16 mouse cellular contexts compared by ENCODE assay signal in the genomic region with DNA sequence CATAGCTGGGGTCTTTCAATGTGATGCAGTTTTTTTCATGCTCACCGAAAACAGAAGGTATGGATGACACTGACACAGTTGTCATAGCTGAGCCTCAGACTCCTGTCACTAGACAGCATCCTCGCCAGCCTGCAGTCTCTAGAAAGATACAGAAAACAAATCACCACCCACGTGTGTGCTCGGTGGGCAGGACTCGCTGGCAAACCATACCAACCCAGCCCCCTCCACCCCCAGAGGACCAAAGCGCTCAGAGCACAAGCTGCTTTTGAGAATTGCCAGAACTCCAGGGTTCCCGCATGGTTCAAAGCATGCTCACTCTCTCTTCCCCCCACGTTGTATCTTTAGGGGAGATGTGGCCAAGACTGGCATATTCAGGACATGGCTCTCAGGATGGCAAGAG. TPM values are rescaled to one million over a fixed set of nuclear protein-coding genes. Genes with fewer than 3 reads are reported as not detected.
DNase-seq lines count a peak whose midpoint lies in the region; TF ChIP-seq lines count a peak whose summit lies in the region.
"Had no signal": no experiment of that assay in that cellular context is flagged by ENCODE, and none has a peak within 500 bp of the region (broad histone marks: within the 10 kb centered on the region; RNA-seq: fewer than 3 reads in every experiment).

No protein-coding gene starts in this region.

- H3K27ac ChIP-seq in gastrocnemius, adult 2 months, result 0 out of 2 replicates have a peak overlapping the region, but pooled peaks have one; percentile 2
- H3K27ac ChIP-seq: limb, embryonic 13.5 days; stomach, embryonic 15.5 days had no signal

- DNase-seq in gastrocnemius, adult 2 months, result no peak
- DNase-seq in gastrocnemius, postnatal 36 days, result no peak
- peak; percentile 74 for DNase-seq in right cerebral cortex, adult 18-20 months
- no peak for DNase-seq in right cerebral cortex, postnatal 25 days
- DNase-seq in layer of hippocampus, postnatal 36 days, result peak; percentile 76 to 79
- peak; percentile 42 for DNase-seq in right cerebral cortex, postnatal 4 days
- no peak for DNase-seq in lung, postnatal 36 days
- DNase-seq in urinary bladder, adult 18-20 months (ENCODE audit: low spot score in 2 of 2), result no peak
- DNase-seq: cerebellum, adult 2 months; embryo, embryonic 11 days; gastrocnemius, postnatal 14 days; lung, adult 2 months had no signal

- no peak overlapping the region for H3K4me3 ChIP-seq in gastrocnemius, adult 2 months
- H3K4me3 ChIP-seq: limb, embryonic 13.5 days; stomach, embryonic 15.5 days had no signal

- no peak for TF ChIP-seq CTCF in gastrocnemius, adult 2 months (IDR thresholded peaks at IDR 0.05)

- intact Hi-C loops in gastrocnemius, adult 2 months (cut with DNase I), result loop anchor here (5.0 kb wide), 1 partner anchor 46 kb away; no protein-coding TSS in a partner anchor
- intact Hi-C loops in gastrocnemius, postnatal 36 days (cut with DNase I), result no loop called here

RNA-seq across cellular contexts. Expression of gene Grk3, which starts 2.6 kb away (rescaled TPM):
- total RNA-seq in gastrocnemius, adult 2 months (2021), result 1 to 10 TPM; 4.6 to 5.0 TPM
- total RNA-seq in gastrocnemius, postnatal 36 days (2021), result 1 to 10 TPM; 4.9 to 6.1 TPM
- 10 to 100 TPM; 74.5 to 80.8 TPM for total RNA-seq in layer of hippocampus, postnatal 36 days (2021)

RNA-seq across cellular contexts. Expression of gene Crybb2, which starts 51.7 kb away (rescaled TPM):
- total RNA-seq in gastrocnemius, adult 2 months (2021), result not detected
- not detected for total RNA-seq in gastrocnemius, postnatal 36 days (2021)
- not detected for total RNA-seq in layer of hippocampus, postnatal 36 days (2021)
- total RNA-seq: G1E; gastrocnemius, postnatal 14 days; megakaryocyte, adult 5-6 weeks had no signal

Comparison
In these comparisons a context has a peak if more than half of its experiments do, and no peak if none do; other contexts are left out.
1. DNase-seq: peak in right cerebral cortex, adult 18-20 months (single experiment), layer of hippocampus, postnatal 36 days (2 of 2) and right cerebral cortex, postnatal 4 days (single experiment); none in gastrocnemius, adult 2 months (single experiment), gastrocnemius, postnatal 36 days (0 of 2), right cerebral cortex, postnatal 25 days (single experiment), lung, postnatal 36 days (single experiment) and urinary bladder, adult 18-20 months (0 of 2).
2. RNA of gene Grk3, which starts 2.6 kb away (total RNA-seq): 74.5 to 80.8 TPM in layer of hippocampus, postnatal 36 days; 4.9 to 6.1 TPM in gastrocnemius, postnatal 36 days and 4.6 to 5.0 TPM in gastrocnemius, adult 2 months; every median in the first group is over 10 times any median in the second.